Mouse (Mus musculus) hindbrain, embryonic 13.5 days (tissue): Measurements from ENCODE around the gene Hps5. TPM values are rescaled to one million over a fixed set of nuclear protein-coding genes. Genes with fewer than 3 reads are reported as not detected.
A peak's percentile ranks its signal among the peaks of the same experiment; 100 is the strongest.

Experiments used
- ATAC-seq: fragments of 200-750 bp; cut with Nextera tagmentation; 2 replicates; pipeline ENCODE4 v1.8.0; 2017; ENCODE audit warnings: moderate TSS enrichment; ENCODE audit not compliant: low FRiP score
- H3K27ac ChIP-seq: fragments of 300-500 bp; sonication (generic); 2 replicates; pipeline ENCODE4 v1.5.1; 2015; ENCODE audit warnings: inconsistent platforms, mild to moderate bottlenecking, moderate library complexity
- H3K27me3 ChIP-seq: fragments of 300-500 bp; sonication (generic); 2 replicates; pipeline ENCODE4 v1.6.1; 2015; ENCODE audit warnings: mild to moderate bottlenecking, inconsistent platforms
- H3K36me3 ChIP-seq: fragments of 300-500 bp; sonication (generic); 2 replicates; pipeline ENCODE4 v1.6.1; 2015; ENCODE audit warnings: mild to moderate bottlenecking, inconsistent platforms
- H3K4me1 ChIP-seq: fragments of 300-500 bp; sonication (generic); replicated peaks from 2 replicates; pipeline ENCODE4 v1.6.1; 2015; ENCODE audit warnings: inconsistent platforms
- H3K4me2 ChIP-seq: fragments of 300-500 bp; sonication (generic); 2 replicates; pipeline ENCODE4 v1.6.1; 2015; ENCODE audit warnings: inconsistent platforms, mild to moderate bottlenecking, moderate library complexity
- H3K4me3 ChIP-seq: fragments of 300-500 bp; sonication (generic); 2 replicates; pipeline ENCODE4 v1.5.1; 2015; ENCODE audit warnings: mild to moderate bottlenecking, inconsistent platforms
- H3K9ac ChIP-seq: fragments of 300-500 bp; sonication (generic); 2 replicates; pipeline ENCODE4 v1.6.1; 2015; ENCODE audit warnings: mild to moderate bottlenecking, inconsistent platforms
- H3K9me3 ChIP-seq: fragments of 300-500 bp; sonication (generic); 2 replicates; pipeline ENCODE4 v1.6.1; 2016; ENCODE audit warnings: inconsistent platforms
- WGBS: fragments of 180-500 bp; shearing (Covaris S2); methylation state at CpG from one replicate; pipeline ENCODE4 v1.1.7; 2015; 5-methylcytosine and 5-hydroxymethylcytosine counted together
- polyA plus RNA-seq: library from polyadenylated mRNA; unstranded; fragments of >200 nt; fragmentation: Nextera tagmentation; extraction: Ambion mirVana; gene quantifications from 2 replicates; pipeline ENCODE4 v1.2.1, GENCODE M21; 2015

Hps5 gene
- polyA plus RNA-seq, 1 experiment from 2014 or later: 15.6 TPM

GRCm38 (mm10) chr7:46814012-46814411 lies 18.1 kb upstream of the Hps5 start:
- 91% methylated on average over 4 of the region's 4 CpGs for WGBS

DNA sequence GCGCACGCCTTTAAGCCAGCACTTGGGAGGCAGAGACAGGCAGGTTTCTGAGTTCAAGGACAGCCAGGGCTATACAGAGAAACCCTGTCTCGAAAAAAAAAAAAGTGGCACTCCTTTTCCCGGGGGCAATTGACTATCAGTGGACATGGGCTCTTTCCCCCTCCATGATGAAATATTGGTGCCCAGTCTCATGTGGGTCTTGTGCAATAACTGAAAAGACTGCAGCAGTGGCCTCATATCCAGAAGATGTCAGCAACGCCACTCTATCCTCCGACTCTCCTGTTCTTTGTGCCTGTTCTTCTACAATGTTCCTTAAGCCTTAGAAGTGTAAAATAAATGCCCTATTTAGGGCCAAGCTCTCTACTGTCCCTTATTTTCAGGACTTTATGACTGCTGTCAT lies 14.5 kb upstream of the Hps5 start:
- no peak overlapping the region for H3K9ac ChIP-seq
- 97% methylated on average over 6 of the region's 6 CpGs for WGBS
- no peak overlapping the region for H3K27ac ChIP-seq
- peaks cover 81% of the 10 kb centered on the region for H3K36me3 ChIP-seq
- H3K4me2 ChIP-seq: no peak overlapping the region
- ATAC-seq: no peak
- no peaks in the 10 kb centered on the region for H3K9me3 ChIP-seq
- H3K4me3 ChIP-seq: no peak overlapping the region
- H3K4me1 ChIP-seq: no peaks in the 10 kb centered on the region
- no peaks in the 10 kb centered on the region for H3K27me3 ChIP-seq

More at GRCm38 (mm10) chr7:46814012-46814411, 18.1 kb upstream of the Hps5 start:
- Histone ChIP-seq H3K9me3 (no peaks in the 10 kb centered on the region), H3K27ac (no peak overlapping the region), H3K36me3 (peaks cover 87% of the 10 kb centered on the region), H3K4me1 (no peaks in the 10 kb centered on the region), H3K27me3 (no peaks in the 10 kb centered on the region), H3K4me3 (no peak overlapping the region), H3K4me2 (no peak overlapping the region), H3K9ac (no peak overlapping the region)
- ATAC-seq: no peak

- H3K9ac ChIP-seq: peak overlapping the region; percentile 95
- WGBS: 64% methylated on average over 6 of the region's 6 CpGs
These were observed 915 bp upstream of the Hps5 start for GRCm38 (mm10) chr7:46796779-46797178.

GRCm38 (mm10) chr7:46796206-46796679 lies 379 bp upstream of the Hps5 start:
- H3K27me3 ChIP-seq: no peaks in the 10 kb centered on the region
- peak; percentile 72 for ATAC-seq
- H3K9ac ChIP-seq: peak overlapping the region; percentile 95
- peak overlapping the region; percentile 93 for H3K4me3 ChIP-seq
- H3K36me3 ChIP-seq: peaks cover 9% of the 10 kb centered on the region
- peak overlapping the region; percentile 96 for H3K4me2 ChIP-seq
- H3K4me1 ChIP-seq: peaks cover 42% of the 10 kb centered on the region
- WGBS: under 1% methylated on average over 31 of the region's 31 CpGs
- peak overlapping the region; percentile 86 for H3K27ac ChIP-seq
- H3K9me3 ChIP-seq: no peaks in the 10 kb centered on the region

More at GRCm38 (mm10) chr7:46796779-46797178, 915 bp upstream of the Hps5 start:
- Histone ChIP-seq H3K4me1 (peaks cover 42% of the 10 kb centered on the region), H3K9me3 (no peaks in the 10 kb centered on the region), H3K4me3 (peak overlapping the region; percentile 93), H3K27ac (no peak overlapping the region), H3K4me2 (peak overlapping the region; percentile 96), H3K27me3 (no peaks in the 10 kb centered on the region), H3K36me3 (peaks cover 13% of the 10 kb centered on the region)
- no peak for ATAC-seq

DNA sequence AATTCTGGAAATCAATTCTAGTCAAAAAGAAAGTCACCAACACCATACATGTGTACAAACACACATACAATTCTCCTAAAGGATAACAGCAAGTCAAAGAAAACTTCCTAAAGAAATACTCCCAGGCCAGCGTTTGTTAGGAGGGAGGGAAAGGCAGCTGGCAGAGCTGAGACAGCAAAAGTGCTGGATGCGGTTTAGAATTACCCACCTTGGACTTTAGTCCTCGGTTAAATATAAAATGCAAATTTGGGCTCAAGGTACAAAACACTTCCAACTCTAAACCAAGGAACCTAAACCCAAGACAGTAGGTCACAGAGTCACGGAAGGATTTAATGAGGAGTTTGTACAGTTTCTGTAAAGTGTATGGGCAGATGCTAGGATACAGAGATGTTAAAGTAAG lies 2.0 kb downstream of the Hps5 start:
- Histone ChIP-seq H3K27ac (no peak overlapping the region), H3K4me2 (0 out of 2 replicates have a peak overlapping the region, but pooled peaks have one; percentile 66), H3K4me3 (no peak overlapping the region), H3K27me3 (no peaks in the 10 kb centered on the region), H3K4me1 (peaks cover 42% of the 10 kb centered on the region), H3K9me3 (no peaks in the 10 kb centered on the region), H3K36me3 (peaks cover 17% of the 10 kb centered on the region), H3K9ac (no peak overlapping the region)
- 91% methylated on average over 4 of the region's 4 CpGs for WGBS
- ATAC-seq: no peak

DNA sequence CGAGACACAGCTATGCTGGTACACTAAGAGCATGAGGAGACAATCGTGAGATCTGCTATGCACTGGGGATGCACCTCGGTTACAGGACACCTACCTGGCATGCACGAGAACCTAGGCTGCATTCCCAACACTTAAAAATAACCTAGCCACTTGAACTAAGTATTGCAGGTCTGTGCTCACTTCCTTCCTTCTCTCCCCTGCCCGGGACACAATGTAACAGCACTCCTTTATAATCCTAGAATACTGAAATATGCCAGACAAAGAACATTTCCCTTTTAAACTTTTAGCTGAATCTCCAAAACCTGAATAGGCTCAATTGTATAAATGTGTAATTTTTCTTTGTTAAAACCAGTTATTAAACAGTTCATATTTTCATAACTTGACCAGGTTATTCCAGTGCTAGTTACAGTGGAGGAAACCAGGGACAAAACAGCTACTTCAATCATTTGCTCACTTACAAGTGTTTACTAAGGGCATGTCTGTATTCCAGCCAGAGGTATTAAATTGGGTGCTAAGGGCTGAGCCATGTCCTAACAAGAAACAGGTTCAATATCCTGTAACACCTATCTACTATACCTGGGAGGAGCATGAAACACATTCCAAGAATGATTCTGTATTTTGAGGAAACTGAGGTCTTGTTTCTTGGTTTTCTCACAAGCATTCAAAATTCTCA lies 6.6 kb downstream of the Hps5 start:
- peaks cover 55% of the 10 kb centered on the region for H3K36me3 ChIP-seq
- no peak overlapping the region for H3K4me3 ChIP-seq
- H3K27ac ChIP-seq: no peak overlapping the region
- no peaks in the 10 kb centered on the region for H3K9me3 ChIP-seq
- ATAC-seq: no peak
- H3K27me3 ChIP-seq: no peaks in the 10 kb centered on the region
- no peak overlapping the region for H3K9ac ChIP-seq
- no peak overlapping the region for H3K4me2 ChIP-seq
- peaks cover 17% of the 10 kb centered on the region for H3K4me1 ChIP-seq
- WGBS: 92% methylated on average over 5 of the region's 5 CpGs

DNA sequence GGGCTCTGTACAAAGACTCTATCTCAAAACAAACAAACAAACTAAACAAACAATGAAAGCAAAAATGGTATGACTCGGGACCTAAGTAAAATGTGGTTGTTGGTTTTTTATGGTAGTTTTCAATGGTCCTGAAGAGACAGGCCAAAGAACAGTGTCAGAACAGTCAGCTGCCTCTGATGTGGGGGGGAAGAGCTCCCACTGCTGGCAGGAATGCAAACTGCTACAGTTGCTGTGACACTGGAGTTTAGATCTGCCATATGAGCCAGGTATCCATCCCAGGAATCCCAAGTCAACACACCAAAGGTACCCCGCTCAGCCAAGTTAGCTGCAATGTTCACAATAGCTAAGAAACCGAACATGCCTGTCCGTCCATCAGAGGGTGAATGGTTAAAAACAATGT lies 25.2 kb downstream of the Hps5 start:
- no peaks in the 10 kb centered on the region for H3K4me1 ChIP-seq
- H3K27me3 ChIP-seq: no peaks in the 10 kb centered on the region
- H3K36me3 ChIP-seq: peaks cover 89% of the 10 kb centered on the region
- H3K9ac ChIP-seq: no peak overlapping the region
- no peak for ATAC-seq
- WGBS: 70% methylated on average over 4 of the region's 4 CpGs
- no peak overlapping the region for H3K27ac ChIP-seq
- H3K4me2 ChIP-seq: no peak overlapping the region
- H3K4me3 ChIP-seq: no peak overlapping the region
- no peaks in the 10 kb centered on the region for H3K9me3 ChIP-seq

GRCm38 (mm10) chr7:46768451-46768850 lies 27.4 kb downstream of the Hps5 start:
- WGBS: 96% methylated on average over 7 of the region's 7 CpGs
- Histone ChIP-seq H3K4me1 (no peaks in the 10 kb centered on the region), H3K4me2 (no peak overlapping the region), H3K27ac (no peak overlapping the region), H3K4me3 (no peak overlapping the region), H3K9ac (no peak overlapping the region), H3K27me3 (no peaks in the 10 kb centered on the region), H3K36me3 (peaks cover 82% of the 10 kb centered on the region), H3K9me3 (no peaks in the 10 kb centered on the region)
- no peak for ATAC-seq

DNA sequence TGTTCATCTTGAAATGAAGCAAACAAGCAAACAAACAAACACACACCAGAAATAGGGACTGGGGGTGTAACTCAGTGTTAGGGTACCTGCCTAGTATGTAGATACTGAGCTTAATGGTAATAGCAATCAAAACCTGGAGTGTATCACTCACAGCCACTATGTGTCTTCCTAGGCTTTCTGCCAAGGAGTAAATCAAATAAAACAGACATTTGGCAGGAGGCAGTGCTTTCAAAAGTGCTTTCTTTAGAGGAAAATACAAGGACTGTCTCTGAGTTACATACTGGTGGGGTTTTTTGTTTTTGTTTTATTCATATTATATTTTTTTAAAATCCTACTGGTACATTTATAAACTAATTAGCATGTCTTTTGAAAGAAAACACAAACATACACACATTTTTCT lies 28.5 kb downstream of the Hps5 start:
- Histone ChIP-seq H3K4me3 (no peak overlapping the region), H3K27me3 (no peaks in the 10 kb centered on the region), H3K4me1 (no peaks in the 10 kb centered on the region), H3K9ac (no peak overlapping the region), H3K27ac (no peak overlapping the region), H3K9me3 (no peaks in the 10 kb centered on the region), H3K36me3 (peaks cover 83% of the 10 kb centered on the region), H3K4me2 (no peak overlapping the region)
- ATAC-seq: no peak

- H3K4me2 ChIP-seq: no peak overlapping the region
- H3K27ac ChIP-seq: no peak overlapping the region
- no peaks in the 10 kb centered on the region for H3K27me3 ChIP-seq
- no peak overlapping the region for H3K9ac ChIP-seq
- no peak overlapping the region for H3K4me3 ChIP-seq
- H3K36me3 ChIP-seq: peaks cover 91% of the 10 kb centered on the region
- ATAC-seq: no peak
- no peaks in the 10 kb centered on the region for H3K9me3 ChIP-seq
- no peaks in the 10 kb centered on the region for H3K4me1 ChIP-seq
- 83% methylated on average over 8 of the region's 8 CpGs for WGBS
These were observed 31.2 kb downstream of the Hps5 start for GRCm38 (mm10) chr7:46764672-46765071.

DNA sequence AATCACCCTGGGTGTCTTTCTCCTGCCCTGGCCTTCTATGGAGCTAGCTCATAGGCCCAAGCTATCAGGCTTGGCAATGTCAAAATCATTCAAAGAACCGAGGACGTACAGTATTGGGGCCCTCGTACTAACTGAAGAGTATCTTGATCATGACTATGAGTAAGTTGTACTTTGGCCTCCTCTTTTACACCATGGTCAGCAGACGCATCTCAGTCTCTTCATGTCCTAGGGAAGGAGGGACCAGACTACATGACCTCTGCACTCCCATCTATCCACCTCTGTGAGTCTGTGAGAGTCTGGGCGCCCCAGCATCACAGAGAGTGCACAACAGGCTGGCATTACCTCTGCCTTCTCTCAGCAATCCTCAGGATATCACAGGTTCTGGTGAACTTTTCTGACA lies 33.3 kb downstream of the Hps5 start:
- no peak overlapping the region for H3K4me3 ChIP-seq
- no peaks in the 10 kb centered on the region for H3K9me3 ChIP-seq
- peaks cover 80% of the 10 kb centered on the region for H3K36me3 ChIP-seq
- H3K4me1 ChIP-seq: no peaks in the 10 kb centered on the region
- H3K9ac ChIP-seq: no peak overlapping the region
- ATAC-seq: no peak
- no peak overlapping the region for H3K4me2 ChIP-seq
- WGBS: 96% methylated on average over 5 of the region's 5 CpGs
- H3K27me3 ChIP-seq: no peaks in the 10 kb centered on the region
- H3K27ac ChIP-seq: no peak overlapping the region

- no peak overlapping the region for H3K4me2 ChIP-seq
- H3K4me3 ChIP-seq: no peak overlapping the region
- H3K27ac ChIP-seq: no peak overlapping the region
- H3K9ac ChIP-seq: no peak overlapping the region
- peaks cover 67% of the 10 kb centered on the region for H3K36me3 ChIP-seq
- no peak for ATAC-seq
- H3K27me3 ChIP-seq: no peaks in the 10 kb centered on the region
- H3K9me3 ChIP-seq: no peaks in the 10 kb centered on the region
- WGBS: 82% methylated on average over 11 of the region's 11 CpGs
- no peaks in the 10 kb centered on the region for H3K4me1 ChIP-seq
These were observed 34.6 kb downstream of the Hps5 start for GRCm38 (mm10) chr7:46761049-46761795.

DNA sequence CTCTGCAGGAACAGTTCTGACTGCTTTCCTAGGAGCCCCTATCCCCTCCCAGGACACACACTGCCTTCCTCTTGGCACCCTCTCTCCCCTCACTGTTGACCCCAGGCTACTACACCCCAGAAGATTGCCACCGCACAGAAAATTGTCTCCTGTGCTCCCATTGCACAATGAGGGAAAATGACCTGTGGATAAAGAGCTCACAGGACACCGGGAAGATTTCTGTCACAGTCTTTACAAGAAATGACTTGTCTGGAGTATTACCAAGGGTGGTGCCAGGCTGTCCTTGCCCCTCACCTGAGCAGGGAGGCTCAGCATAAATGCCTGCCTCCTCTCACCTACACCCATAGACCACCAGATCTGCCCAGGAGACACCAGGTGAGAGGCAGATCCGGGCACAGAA lies 44.4 kb downstream of the Hps5 start, which contains the start of gene Saa2:
TSS of gene Saa2 (plus strand) at position 301 of the 400 bp plus-strand sequence.
- H3K27me3 ChIP-seq: no peaks in the 10 kb centered on the region
- no peak within 1 kb of the TSS for H3K4me2 ChIP-seq
- WGBS: 78% methylated on average over 3 of the region's 3 CpGs
- no peak within 1 kb of the TSS for H3K27ac ChIP-seq
- H3K4me3 ChIP-seq: no peak within 1 kb of the TSS
- no peak within 1 kb of the TSS for H3K9ac ChIP-seq
- H3K9me3 ChIP-seq: no peaks in the 10 kb centered on the region
- ATAC-seq: no peak
- H3K4me1 ChIP-seq: no peaks in the 10 kb centered on the region
- no peaks in the 10 kb centered on the region for H3K36me3 ChIP-seq
